13 mouse cellular contexts compared by ENCODE assay signal in the genomic region with DNA sequence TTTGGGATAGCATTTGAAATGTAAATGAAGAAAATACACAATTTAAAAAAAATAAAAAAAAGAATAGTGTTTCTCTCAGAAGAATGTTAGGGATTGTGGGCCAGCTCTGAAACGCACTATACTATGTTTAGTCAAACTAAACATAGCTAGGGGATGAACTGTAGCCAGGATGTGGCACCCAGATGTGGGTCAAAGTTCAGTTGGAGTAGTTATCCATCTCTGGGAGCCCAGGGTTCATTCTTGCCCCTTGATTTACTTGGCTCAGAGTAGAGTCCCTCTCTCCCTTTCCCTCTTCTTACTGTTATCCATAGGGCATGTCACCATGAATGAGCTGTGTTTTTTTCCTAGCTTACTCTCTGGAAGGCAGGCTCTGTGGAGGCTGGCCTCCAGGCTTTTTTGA.
"Had no signal": no experiment of that assay in that cellular context is flagged by ENCODE, and none has a peak within 500 bp of the region (broad histone marks: within the 10 kb centered on the region; RNA-seq: fewer than 3 reads in every experiment).

No protein-coding gene starts in this region.

- H3K4me3 ChIP-seq: limb, embryonic 15.5 days; midbrain, embryonic 10.5 days; myocyte; neural tube, embryonic 15.5 days had no signal

- DNase-seq: layer of hippocampus, adult 9-11 months; layer of hippocampus, postnatal 36 days; lung, adult 2 months; lung, postnatal 4 days; midbrain, embryonic 14.5 days; right cerebral cortex, adult 18-20 months; right cerebral cortex, postnatal 25 days; thymus, postnatal 36 days had no signal

- H3K36me3 ChIP-seq: limb, embryonic 15.5 days; midbrain, embryonic 10.5 days; neural tube, embryonic 15.5 days had no signal

- H3K27me3 ChIP-seq: limb, embryonic 15.5 days; neural tube, embryonic 15.5 days had no signal

- H3K27ac ChIP-seq: limb, embryonic 15.5 days; liver, embryonic 14.5 days; midbrain, embryonic 10.5 days; neural tube, embryonic 15.5 days had no signal
